Comparison of ENCODE assay signal across 7 mouse cellular contexts in the genomic region with DNA sequence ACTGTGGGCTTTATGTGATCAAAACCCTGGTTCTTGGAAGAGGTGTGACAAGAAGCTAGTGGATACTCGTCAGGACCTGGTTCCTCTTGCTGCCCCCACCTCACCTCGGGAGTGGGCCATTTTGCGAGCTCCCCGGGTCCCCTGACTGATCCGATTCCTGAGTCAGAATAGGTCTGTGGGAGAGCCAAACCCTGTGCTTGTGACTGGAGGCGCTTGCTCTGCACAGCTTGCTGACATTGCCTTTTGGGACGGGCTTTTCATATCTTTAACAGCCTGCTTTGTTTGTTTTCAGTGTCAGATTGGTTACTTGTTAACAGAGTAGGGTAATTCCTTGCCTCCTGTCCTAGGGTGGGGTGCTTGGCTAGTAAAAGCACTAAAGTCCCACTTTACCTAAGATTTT. TPM values are rescaled to one million over a fixed set of nuclear protein-coding genes. Genes with fewer than 3 reads are reported as not detected.
A peak's percentile ranks its signal among the peaks of the same experiment; 100 is the strongest.
DNase-seq lines count a peak whose midpoint lies in the region; ATAC-seq lines count a peak whose summit lies in the region.

No protein-coding gene starts in this region.

- 41% methylated on average over 7 of the region's 7 CpGs for WGBS in intestine, embryonic 16.5 days
- 55% methylated on average over 7 of the region's 7 CpGs for WGBS in liver, embryonic 11.5 days
- WGBS in stomach, embryonic 15.5 days: 40% methylated on average over 7 of the region's 7 CpGs

- peak overlapping the region; percentile 85 for H3K27ac ChIP-seq in intestine, embryonic 16.5 days (ENCODE audit: low read length)
- no peak overlapping the region for H3K27ac ChIP-seq in liver, embryonic 11.5 days (ENCODE audit: low read depth, low read length)
- H3K27ac ChIP-seq in stomach, embryonic 15.5 days: peak overlapping the region; percentile 92

- H3K9ac ChIP-seq in intestine, embryonic 16.5 days (ENCODE audit: low read depth, low read length): peak overlapping the region; percentile 91; the same call in 1 of the 2 replicates
- no peak overlapping the region for H3K9ac ChIP-seq in liver, embryonic 11.5 days (ENCODE audit: low read depth, low read length)
- H3K9ac ChIP-seq in stomach, embryonic 15.5 days: 0 out of 2 replicates have a peak overlapping the region, but pooled peaks have one; percentile 23

- H3K36me3 ChIP-seq in megakaryocyte, embryonic 14.5 days (replicated peaks; ENCODE audit: low read length): peaks cover 44% of the 10 kb centered on the region
- no peaks in the 10 kb centered on the region for H3K36me3 ChIP-seq in intestine, embryonic 16.5 days (ENCODE audit: control insufficient read depth, insufficient read depth, low read length)
- no peaks in the 10 kb centered on the region for H3K36me3 ChIP-seq in liver, embryonic 11.5 days (ENCODE audit: control insufficient read depth, insufficient read depth, low read length)
- no peaks in the 10 kb centered on the region; the same call in 1 of the 2 replicates for H3K36me3 ChIP-seq in stomach, embryonic 15.5 days

- H3K4me2 ChIP-seq in intestine, embryonic 16.5 days (ENCODE audit: low read depth, low read length): peak overlapping the region; percentile 96
- H3K4me2 ChIP-seq in liver, embryonic 11.5 days: peak overlapping the region; percentile 100
- peak overlapping the region; percentile 90 for H3K4me2 ChIP-seq in stomach, embryonic 15.5 days

- no peaks in the 10 kb centered on the region for H3K9me3 ChIP-seq in megakaryocyte, embryonic 14.5 days
- no peaks in the 10 kb centered on the region for H3K9me3 ChIP-seq in intestine, embryonic 16.5 days (ENCODE audit: control insufficient read depth, low read length)
- no peaks in the 10 kb centered on the region for H3K9me3 ChIP-seq in liver, embryonic 11.5 days (ENCODE audit: control insufficient read depth, low read length)
- H3K9me3 ChIP-seq in stomach, embryonic 15.5 days: no peaks in the 10 kb centered on the region

- H3K4me1 ChIP-seq in megakaryocyte, embryonic 14.5 days: peaks cover 78% of the 10 kb centered on the region
- H3K4me1 ChIP-seq in intestine, embryonic 16.5 days (ENCODE audit: control insufficient read depth, insufficient read depth, low read length): peaks cover 16% of the 10 kb centered on the region
- peaks cover 27% of the 10 kb centered on the region for H3K4me1 ChIP-seq in liver, embryonic 11.5 days (replicated peaks; ENCODE audit: control insufficient read depth, insufficient read depth, low read length)
- H3K4me1 ChIP-seq in stomach, embryonic 15.5 days: peaks cover 28% of the 10 kb centered on the region

- no peak for ATAC-seq in megakaryocyte, adult 5-6 weeks (ENCODE audit: poor library complexity, severe bottlenecking)
- ATAC-seq in intestine, embryonic 16.5 days: peak; percentile 45
- no peak for ATAC-seq in liver, embryonic 11.5 days (replicated peaks; ENCODE audit: low FRiP score)
- no peak for ATAC-seq in stomach, embryonic 15.5 days (ENCODE audit: insufficient read depth, low FRiP score, low read depth)

- no peak for DNase-seq in liver, embryonic 11.5 days (ENCODE audit: low spot score)
- DNase-seq in frontal cortex, postnatal 36 days (ENCODE audit: low spot score in 2 of 2): no peak
- no peak for DNase-seq in cerebellum, adult 9-10 months

- peak overlapping the region; percentile 44 for H3K4me3 ChIP-seq in megakaryocyte, embryonic 14.5 days (replicated peaks)
- peak overlapping the region; percentile 85 for H3K4me3 ChIP-seq in intestine, embryonic 16.5 days (ENCODE audit: low read length)
- no peak overlapping the region for H3K4me3 ChIP-seq in liver, embryonic 11.5 days (ENCODE audit: low read depth, low read length)
- peak overlapping the region; percentile 75 for H3K4me3 ChIP-seq in stomach, embryonic 15.5 days (replicated peaks)

- peaks cover 5% of the 10 kb centered on the region for H3K27me3 ChIP-seq in megakaryocyte, embryonic 14.5 days (replicated peaks)
- no peaks in the 10 kb centered on the region for H3K27me3 ChIP-seq in intestine, embryonic 16.5 days (replicated peaks; ENCODE audit: control insufficient read depth, insufficient read depth, low read length)
- no peaks in the 10 kb centered on the region for H3K27me3 ChIP-seq in liver, embryonic 11.5 days (replicated peaks; ENCODE audit: control insufficient read depth, insufficient read depth, low read length)
- no peaks in the 10 kb centered on the region for H3K27me3 ChIP-seq in stomach, embryonic 15.5 days (replicated peaks)

RNA-seq across cellular contexts. Expression of a gene that starts 2.4 kb away (rescaled TPM):
- polyA plus RNA-seq in megakaryocyte, embryonic 14.5 days (2012; ENCODE audit: insufficient read depth, low replicate concordance): 4.2 and 6.0 TPM in 2 replicates
- total RNA-seq in megakaryocyte, adult 5-6 weeks (2015): 17.3 and 17.8 TPM in 2 replicates
- 8.5 and 9.8 TPM in 2 replicates for total RNA-seq in megakaryocyte, adult 5-6 weeks (2017)
- 17.6 and 18.8 TPM in 2 replicates for polyA plus RNA-seq in intestine, embryonic 16.5 days (2015; fragmentation: Nextera tagmentation; extraction: Ambion mirVana)
- polyA plus RNA-seq in liver, embryonic 11.5 days (2014; fragmentation: Nextera tagmentation; extraction: Ambion mirVana): 8.2 and 8.4 TPM in 2 replicates
- 16.7 and 17.4 TPM in 2 replicates for polyA plus RNA-seq in stomach, embryonic 15.5 days (2015; fragmentation: Nextera tagmentation; extraction: Ambion mirVana)
